Mouse (Mus musculus): ENCODE data around the gene Ank. TPM values are rescaled to one million over a fixed set of nuclear protein-coding genes. Genes with fewer than 3 reads are reported as not detected.

Gene Ank
- polyA plus RNA-seq, 1 experiment from 2014 or later, result 18.0 TPM

DNA sequence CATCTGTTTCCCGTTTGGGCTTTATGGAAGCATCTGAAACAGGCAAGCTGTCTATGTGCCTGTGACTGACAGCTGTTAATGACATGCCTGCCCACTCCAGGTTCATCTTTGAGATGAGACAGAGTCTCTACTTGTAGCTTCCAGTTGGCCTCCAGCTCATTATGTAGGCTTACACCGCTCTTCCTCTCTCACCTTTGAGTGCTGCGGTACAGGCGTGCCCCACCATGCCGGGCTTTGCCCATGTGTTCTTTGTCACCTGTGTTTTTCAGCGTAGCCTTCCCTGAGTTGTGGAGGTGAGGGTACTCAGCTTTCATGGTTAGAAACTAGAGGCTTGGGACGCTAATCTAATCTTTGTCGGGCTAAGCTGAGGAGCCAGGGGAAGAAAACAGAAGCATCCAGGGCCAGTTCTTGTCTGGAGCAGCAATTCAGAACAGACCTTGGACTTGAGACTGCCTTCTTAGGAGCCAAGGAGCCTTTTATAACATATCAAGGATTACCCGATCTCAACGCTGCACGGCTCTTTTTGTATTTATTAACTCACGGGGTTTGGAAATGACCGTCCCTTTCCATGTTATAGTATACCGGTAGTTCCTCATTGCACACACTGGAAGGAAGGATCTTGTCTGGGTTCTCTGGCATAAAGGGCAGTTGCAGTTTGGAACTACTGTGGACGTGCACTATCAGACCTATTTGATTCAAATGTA is 40.6 kb downstream of the Ank start:
- ATAC-seq (ENCODE audit: low read depth), result no peak
- no peaks in the 10 kb centered on the region for H3K27me3 ChIP-seq (replicated peaks; ENCODE audit: control insufficient read depth, insufficient read depth, low read length)
- 80% methylated on average over 15 of the region's 15 CpGs for WGBS

DNA sequence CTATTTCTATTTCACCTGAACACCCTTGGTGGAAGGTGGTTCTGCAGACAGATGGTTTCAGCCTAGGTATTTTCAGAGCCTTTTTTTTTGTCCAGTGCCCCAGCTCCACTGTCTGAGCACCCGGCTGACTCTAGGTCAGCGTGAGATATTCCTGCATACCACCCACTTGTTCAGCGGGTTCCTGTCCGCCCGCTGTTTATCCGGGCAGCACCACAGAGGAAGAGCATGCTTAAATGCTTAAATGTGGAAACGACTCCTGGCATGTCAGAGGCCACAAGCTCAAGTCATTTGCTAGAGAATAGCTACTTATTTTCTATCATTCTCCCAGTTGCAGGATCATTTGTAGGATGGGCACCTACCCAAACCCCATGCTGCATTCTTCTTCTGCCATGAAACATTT is 41.7 kb downstream of the Ank start:
- Histone ChIP-seq H3K27me3 (replicated peaks; ENCODE audit: control insufficient read depth, insufficient read depth, low read length) (no peaks in the 10 kb centered on the region), H3K36me3 (ENCODE audit: control insufficient read depth, insufficient read depth, low read length) (no peaks in the 10 kb centered on the region), H3K9me3 (ENCODE audit: control insufficient read depth, low read length) (no peaks in the 10 kb centered on the region), H3K4me2 (ENCODE audit: low read depth, low read length) (no peak overlapping the region), H3K4me1 (ENCODE audit: control insufficient read depth, insufficient read depth, low read length) (peaks cover 5% of the 10 kb centered on the region; the same call in 1 of the 2 replicates), H3K27ac (replicated peaks; ENCODE audit: low read depth, low read length) (no peak overlapping the region), H3K4me3 (ENCODE audit: low read depth, low read length) (no peak overlapping the region), H3K9ac (ENCODE audit: low read depth, low read length) (no peak overlapping the region)
- 90% methylated on average over 7 of the region's 7 CpGs for WGBS
- ATAC-seq (ENCODE audit: low read depth), result no peak
- DNase-seq (ENCODE audit: low spot score), result no peak

More for the DNA sequence above, 40.6 kb downstream of the Ank start:
- DNase-seq (ENCODE audit: low spot score), result no peak
- H3K9ac ChIP-seq (ENCODE audit: low read depth, low read length), result no peak overlapping the region
- peaks cover 9% of the 10 kb centered on the region; the same call in 1 of the 2 replicates for H3K4me1 ChIP-seq (ENCODE audit: control insufficient read depth, insufficient read depth, low read length)
- no peak overlapping the region for H3K4me2 ChIP-seq (ENCODE audit: low read depth, low read length)
- H3K27ac ChIP-seq (replicated peaks; ENCODE audit: low read depth, low read length), result no peak overlapping the region
- no peaks in the 10 kb centered on the region for H3K36me3 ChIP-seq (ENCODE audit: control insufficient read depth, insufficient read depth, low read length)
- no peaks in the 10 kb centered on the region for H3K9me3 ChIP-seq (ENCODE audit: control insufficient read depth, low read length)
- H3K4me3 ChIP-seq (ENCODE audit: low read depth, low read length), result no peak overlapping the region

DNA sequence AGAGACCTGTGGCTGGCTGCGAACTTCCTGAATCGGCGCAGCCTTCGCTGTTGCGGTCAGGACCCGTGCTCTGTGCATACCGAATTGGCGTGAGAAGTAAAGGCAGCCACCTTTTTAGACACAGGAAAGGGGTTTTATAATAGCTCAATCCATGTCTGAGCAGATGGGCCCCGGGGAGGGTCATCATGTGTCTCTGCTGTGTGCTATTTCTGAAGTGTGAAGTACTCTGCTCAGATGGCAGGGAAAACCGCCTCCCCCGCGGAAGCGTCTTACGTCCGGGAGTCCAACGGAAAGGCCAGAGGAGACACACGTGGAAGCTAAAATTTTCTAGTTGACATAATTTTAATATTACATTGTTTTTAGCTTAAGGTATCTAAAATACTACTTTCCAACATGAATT is 42.5 kb downstream of the Ank start:
- WGBS, result 95% methylated on average over 17 of the region's 17 CpGs
- no peak overlapping the region for H3K4me3 ChIP-seq (ENCODE audit: low read depth, low read length)
- no peaks in the 10 kb centered on the region for H3K9me3 ChIP-seq (ENCODE audit: control insufficient read depth, low read length)
- H3K4me2 ChIP-seq (ENCODE audit: low read depth, low read length), result no peak overlapping the region
- peaks cover 5% of the 10 kb centered on the region; the same call in 1 of the 2 replicates for H3K4me1 ChIP-seq (ENCODE audit: control insufficient read depth, insufficient read depth, low read length)
- H3K9ac ChIP-seq (ENCODE audit: low read depth, low read length), result no peak overlapping the region
- DNase-seq (ENCODE audit: low spot score), result no peak
- H3K27me3 ChIP-seq (replicated peaks; ENCODE audit: control insufficient read depth, insufficient read depth, low read length), result no peaks in the 10 kb centered on the region
- no peak for ATAC-seq (ENCODE audit: low read depth)
- H3K36me3 ChIP-seq (ENCODE audit: control insufficient read depth, insufficient read depth, low read length), result no peaks in the 10 kb centered on the region
- no peak overlapping the region for H3K27ac ChIP-seq (replicated peaks; ENCODE audit: low read depth, low read length)

DNA sequence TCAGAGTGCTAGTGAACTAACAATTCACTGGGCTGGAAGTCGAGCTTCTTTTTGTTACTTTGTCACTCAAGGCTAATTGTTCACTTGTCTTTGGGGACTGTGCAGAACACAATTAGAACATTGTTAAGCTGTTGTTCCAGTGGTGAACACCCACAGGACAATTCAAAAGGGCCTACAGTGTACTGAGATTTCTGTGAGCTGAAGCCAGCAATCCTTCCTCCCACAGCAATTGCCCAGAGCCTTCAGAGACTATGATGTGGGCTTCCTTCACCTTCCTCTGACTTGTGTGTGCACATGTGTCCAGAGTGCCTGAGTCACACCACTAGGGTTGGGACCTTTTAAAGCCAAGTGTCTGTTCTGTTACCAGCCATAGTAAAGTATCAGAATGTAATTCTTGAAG is 50.5 kb downstream of the Ank start:
- no peaks in the 10 kb centered on the region for H3K9me3 ChIP-seq (ENCODE audit: control insufficient read depth, low read length)
- ATAC-seq (ENCODE audit: low read depth) (no peak), DNase-seq (ENCODE audit: low spot score) (no peak)
- H3K36me3 ChIP-seq (ENCODE audit: control insufficient read depth, insufficient read depth, low read length), result no peaks in the 10 kb centered on the region
- H3K27me3 ChIP-seq (replicated peaks; ENCODE audit: control insufficient read depth, insufficient read depth, low read length), result no peaks in the 10 kb centered on the region
- no peak overlapping the region for H3K4me3 ChIP-seq (ENCODE audit: low read depth, low read length)
- no peak overlapping the region for H3K4me2 ChIP-seq (ENCODE audit: low read depth, low read length)
- no peaks in the 10 kb centered on the region for H3K4me1 ChIP-seq (ENCODE audit: control insufficient read depth, insufficient read depth, low read length)
- no peak overlapping the region for H3K27ac ChIP-seq (replicated peaks; ENCODE audit: low read depth, low read length)
- WGBS, result 39% methylated on average over 1 of the region's 1 CpGs
- H3K9ac ChIP-seq (ENCODE audit: low read depth, low read length), result no peak overlapping the region

DNA sequence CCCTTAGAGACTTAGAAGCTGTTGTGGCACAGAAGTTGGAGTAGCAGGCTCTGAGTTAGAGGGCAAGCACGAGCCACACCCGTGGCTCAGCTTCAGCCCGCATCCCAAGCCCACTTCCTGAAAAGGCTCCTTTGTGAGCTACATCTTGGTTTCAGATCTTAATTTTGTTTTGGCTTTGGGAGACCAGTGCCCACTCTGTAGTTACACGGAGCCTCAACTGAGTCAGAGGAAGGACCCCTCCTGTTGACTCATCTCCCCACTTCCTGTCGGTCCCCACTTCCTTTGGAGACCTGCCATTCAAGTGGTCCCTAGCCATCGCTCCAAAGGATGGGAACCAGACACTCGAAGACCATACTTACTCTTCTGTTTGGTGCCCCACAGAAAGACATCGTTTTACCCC is 51.5 kb downstream of the Ank start:
- Histone ChIP-seq H3K9me3 (ENCODE audit: control insufficient read depth, low read length) (no peaks in the 10 kb centered on the region), H3K4me2 (ENCODE audit: low read depth, low read length) (no peak overlapping the region), H3K4me1 (ENCODE audit: control insufficient read depth, insufficient read depth, low read length) (no peaks in the 10 kb centered on the region), H3K9ac (ENCODE audit: low read depth, low read length) (no peak overlapping the region), H3K4me3 (ENCODE audit: low read depth, low read length) (no peak overlapping the region), H3K36me3 (ENCODE audit: control insufficient read depth, insufficient read depth, low read length) (no peaks in the 10 kb centered on the region), H3K27me3 (replicated peaks; ENCODE audit: control insufficient read depth, insufficient read depth, low read length) (no peaks in the 10 kb centered on the region), H3K27ac (replicated peaks; ENCODE audit: low read depth, low read length) (no peak overlapping the region)
- no peak for ATAC-seq (ENCODE audit: low read depth)
- DNase-seq (ENCODE audit: low spot score), result no peak
- WGBS, result 71% methylated on average over 8 of the region's 8 CpGs

DNA sequence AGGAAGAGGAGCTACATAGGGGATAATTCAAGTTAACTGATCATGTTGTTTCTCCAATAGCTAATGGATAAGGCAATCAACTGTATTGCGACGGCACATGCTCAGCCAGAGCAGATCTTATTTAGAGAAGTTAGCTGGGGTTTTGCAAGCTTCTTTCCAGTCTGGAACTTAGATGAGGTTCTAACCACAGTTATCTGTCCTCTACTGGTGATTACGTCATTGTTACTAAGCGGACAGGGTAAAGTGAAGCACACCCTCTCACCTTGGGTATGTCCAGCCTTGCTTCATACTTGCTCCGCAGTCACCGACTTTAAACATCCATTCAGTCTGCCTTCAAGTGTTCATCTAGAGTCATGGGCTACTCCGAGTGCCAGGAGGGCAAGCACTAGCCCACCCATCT is 53.4 kb downstream of the Ank start:
- Histone ChIP-seq H3K4me2 (ENCODE audit: low read depth, low read length) (no peak overlapping the region), H3K27me3 (replicated peaks; ENCODE audit: control insufficient read depth, insufficient read depth, low read length) (no peaks in the 10 kb centered on the region), H3K4me1 (ENCODE audit: control insufficient read depth, insufficient read depth, low read length) (no peaks in the 10 kb centered on the region), H3K27ac (replicated peaks; ENCODE audit: low read depth, low read length) (no peak overlapping the region), H3K9me3 (ENCODE audit: control insufficient read depth, low read length) (no peaks in the 10 kb centered on the region), H3K36me3 (ENCODE audit: control insufficient read depth, insufficient read depth, low read length) (no peaks in the 10 kb centered on the region), H3K9ac (ENCODE audit: low read depth, low read length) (no peak overlapping the region), H3K4me3 (ENCODE audit: low read depth, low read length) (no peak overlapping the region)
- WGBS, result 90% methylated on average over 7 of the region's 7 CpGs
- no peak for DNase-seq (ENCODE audit: low spot score)
- ATAC-seq (ENCODE audit: low read depth), result no peak

DNA sequence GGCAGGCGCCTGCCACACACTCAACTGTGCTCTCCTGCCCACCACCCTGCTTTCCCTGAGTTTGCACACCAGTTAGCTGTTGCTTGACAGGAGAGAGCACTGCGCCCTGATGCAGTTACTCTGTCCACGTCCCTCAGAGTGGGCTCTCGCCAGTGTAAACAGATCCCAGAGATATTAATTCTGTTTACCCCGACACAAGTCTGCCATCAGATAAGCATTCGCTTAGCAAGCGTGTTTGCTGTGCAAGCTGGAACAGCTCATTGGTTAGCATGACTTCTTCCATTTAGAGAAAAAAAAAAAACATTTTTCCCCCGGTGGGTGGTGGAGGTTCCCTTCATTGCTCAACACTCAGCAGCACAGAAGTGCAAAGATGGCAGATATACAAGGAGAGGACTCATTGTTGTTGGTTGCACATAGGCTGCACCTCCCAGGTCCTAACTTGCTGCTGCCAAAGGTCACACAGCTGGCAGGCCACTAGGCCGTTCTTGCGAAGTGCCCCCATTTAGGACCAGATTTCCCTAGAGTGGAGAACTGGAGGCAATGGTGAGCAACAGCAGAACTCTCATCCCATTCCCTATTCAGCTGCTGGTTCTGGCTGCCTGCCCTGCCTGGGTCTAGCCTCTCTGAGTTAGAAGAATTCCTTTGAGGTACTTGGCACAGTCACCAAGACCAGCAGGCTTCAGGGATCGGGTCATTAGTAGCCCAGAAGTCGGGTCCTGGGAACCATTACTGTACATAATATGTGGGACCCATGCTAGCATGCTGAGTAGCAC is 58.9 kb downstream of the Ank start:
- no peak for ATAC-seq (ENCODE audit: low read depth)
- Histone ChIP-seq H3K27ac (replicated peaks; ENCODE audit: low read depth, low read length) (no peak overlapping the region), H3K4me2 (ENCODE audit: low read depth, low read length) (no peak overlapping the region), H3K36me3 (ENCODE audit: control insufficient read depth, insufficient read depth, low read length) (no peaks in the 10 kb centered on the region), H3K9me3 (ENCODE audit: control insufficient read depth, low read length) (no peaks in the 10 kb centered on the region), H3K27me3 (replicated peaks; ENCODE audit: control insufficient read depth, insufficient read depth, low read length) (no peaks in the 10 kb centered on the region), H3K9ac (ENCODE audit: low read depth, low read length) (no peak overlapping the region), H3K4me3 (ENCODE audit: low read depth, low read length) (no peak overlapping the region), H3K4me1 (ENCODE audit: control insufficient read depth, insufficient read depth, low read length) (peaks cover 7% of the 10 kb centered on the region; the same call in 1 of the 2 replicates)
- WGBS, result 66% methylated on average over 12 of the region's 12 CpGs
- DNase-seq (ENCODE audit: low spot score), result no peak

DNA sequence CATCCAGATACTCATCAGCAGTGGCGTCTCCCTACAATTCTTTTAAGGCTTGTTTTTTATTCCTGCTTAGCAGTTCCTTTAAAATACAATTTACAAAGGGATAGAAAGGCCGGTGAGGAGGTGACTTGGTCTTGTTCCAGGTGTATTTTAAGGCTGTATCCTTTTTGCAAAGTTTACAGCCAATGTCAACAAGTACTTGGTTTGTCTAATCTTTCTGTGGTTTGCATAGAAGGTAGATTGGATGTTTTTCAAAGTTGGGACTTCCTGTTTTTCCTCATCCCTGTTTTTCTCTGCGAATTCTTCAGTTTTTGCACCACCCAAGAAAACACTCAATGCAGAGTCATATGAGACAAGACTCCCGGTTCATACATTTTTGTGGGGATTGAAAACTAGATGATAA is 62.4 kb downstream of the Ank start:
- no peak overlapping the region for H3K9ac ChIP-seq (ENCODE audit: low read depth, low read length)
- 66% methylated on average over 4 of the region's 4 CpGs for WGBS
- no peak overlapping the region for H3K27ac ChIP-seq (replicated peaks; ENCODE audit: low read depth, low read length)
- DNase-seq (ENCODE audit: low spot score), result no peak
- no peaks in the 10 kb centered on the region for H3K36me3 ChIP-seq (ENCODE audit: control insufficient read depth, insufficient read depth, low read length)
- no peaks in the 10 kb centered on the region for H3K9me3 ChIP-seq (ENCODE audit: control insufficient read depth, low read length)
- H3K4me1 ChIP-seq (ENCODE audit: control insufficient read depth, insufficient read depth, low read length), result peaks cover 7% of the 10 kb centered on the region; the same call in 1 of the 2 replicates
- ATAC-seq (ENCODE audit: low read depth), result no peak
- no peaks in the 10 kb centered on the region for H3K27me3 ChIP-seq (replicated peaks; ENCODE audit: control insufficient read depth, insufficient read depth, low read length)
- H3K4me2 ChIP-seq (ENCODE audit: low read depth, low read length), result no peak overlapping the region
- H3K4me3 ChIP-seq (ENCODE audit: low read depth, low read length), result no peak overlapping the region
